Mouse (Mus musculus) layer of hippocampus, adult 2 months (tissue): Measurements from ENCODE around the gene Lrmda. TPM values are rescaled to one million over a fixed set of nuclear protein-coding genes. Genes with fewer than 3 reads are reported as not detected.
"Not testable (repeated sequence)": the region's sequence is repeated elsewhere in the genome, so short reads cannot be mapped to it uniquely, and the experiment has no call there.

Experiments used
- DNase-seq, 2 experiments: peaks; one replicate each; pipeline ENCODE4 v3.0.0; 2022; ENCODE audit warnings: low spot score in 2 of 2
- H3K27ac ChIP-seq: fragments of 200-600 bp; 2 replicates; pipeline ENCODE4 v1.8.1; 2022
- H3K4me3 ChIP-seq: fragments of 200-600 bp; 2 replicates; pipeline ENCODE4 v1.8.1; 2022; ENCODE audit warnings: mild to moderate bottlenecking
- CTCF ChIP-seq: fragments of 200-600 bp; conservative IDR thresholded peaks from 2 replicates; pipeline ENCODE4 v1.8.1; 2022; ENCODE audit warnings: antibody characterized with exemption, mild to moderate bottlenecking, moderate library complexity
- total RNA-seq, 2 experiments: library from RNA; stranded (reverse); gene quantifications; 2 replicates each; pipeline ENCODE4 v1.2.3; 2021

Gene Lrmda
- total RNA-seq, 2 experiments from 2014 or later = 0.87 to 1.5 TPM

DNA sequence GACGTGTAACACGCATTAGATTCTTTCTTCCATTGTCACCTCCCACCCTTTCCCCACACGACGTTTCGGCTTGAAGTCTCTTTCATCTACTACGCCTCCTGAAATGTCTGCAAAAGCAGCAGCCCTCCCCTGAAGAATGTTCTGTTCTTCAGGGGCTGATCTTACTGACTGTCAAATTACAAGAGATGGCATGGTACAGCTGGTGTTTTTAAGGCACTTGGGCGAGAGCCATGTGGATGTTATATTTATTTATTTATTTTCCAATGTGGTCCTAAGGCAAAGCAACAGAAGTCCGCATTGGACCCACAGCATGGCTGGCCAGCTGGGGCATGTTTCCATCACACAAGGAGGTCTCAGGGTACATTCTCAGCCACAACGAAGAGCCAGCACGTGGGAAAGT is 731.8 kb downstream of the Lrmda start:
- no peak overlapping the region for H3K4me3 ChIP-seq
- H3K27ac ChIP-seq = no peak overlapping the region
- TF ChIP-seq CTCF = no peak
- DNase-seq = peak; percentile 38 to 66

GRCm38 (mm10) chr14:22754633-22755032 is 735.1 kb downstream of the Lrmda start:
- TF ChIP-seq CTCF = no peak
- Histone ChIP-seq H3K4me3 (no peak overlapping the region), H3K27ac (no peak overlapping the region)
- no peak for DNase-seq

DNA sequence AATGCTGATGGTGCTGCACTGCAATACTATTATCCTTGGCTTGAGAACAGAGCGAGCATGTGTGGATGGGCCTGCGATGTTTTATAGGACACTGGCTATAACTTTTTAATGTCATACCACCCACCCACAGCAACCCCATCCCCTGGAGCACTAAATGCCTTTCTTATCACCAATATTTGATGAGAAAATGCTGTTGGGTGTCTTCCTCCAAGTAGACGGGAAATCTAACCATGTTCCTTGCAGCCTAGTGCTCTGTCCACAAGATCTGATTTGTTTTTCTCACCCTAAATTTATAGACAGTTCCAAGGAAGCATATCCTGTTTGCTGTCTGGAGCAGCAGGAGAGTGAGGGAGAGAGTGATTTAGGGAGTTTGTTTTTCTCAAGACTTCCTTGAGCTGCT is 738.0 kb downstream of the Lrmda start:
- no peak overlapping the region for H3K4me3 ChIP-seq
- no peak for TF ChIP-seq CTCF
- no peak for DNase-seq
- no peak overlapping the region for H3K27ac ChIP-seq

- no peak for DNase-seq
- H3K27ac ChIP-seq = no peak overlapping the region
- no peak for TF ChIP-seq CTCF
- H3K4me3 ChIP-seq = no peak overlapping the region
These were observed 739.7 kb downstream of the Lrmda start for GRCm38 (mm10) chr14:22759216-22759615.

- TF ChIP-seq CTCF = no peak
- H3K4me3 ChIP-seq = no peak overlapping the region
- H3K27ac ChIP-seq = peak overlapping the region; percentile 8; the same call in 1 of the 2 replicates
- no peak for DNase-seq
These were observed 740.2 kb downstream of the Lrmda start for GRCm38 (mm10) chr14:22759673-22760072.

DNA sequence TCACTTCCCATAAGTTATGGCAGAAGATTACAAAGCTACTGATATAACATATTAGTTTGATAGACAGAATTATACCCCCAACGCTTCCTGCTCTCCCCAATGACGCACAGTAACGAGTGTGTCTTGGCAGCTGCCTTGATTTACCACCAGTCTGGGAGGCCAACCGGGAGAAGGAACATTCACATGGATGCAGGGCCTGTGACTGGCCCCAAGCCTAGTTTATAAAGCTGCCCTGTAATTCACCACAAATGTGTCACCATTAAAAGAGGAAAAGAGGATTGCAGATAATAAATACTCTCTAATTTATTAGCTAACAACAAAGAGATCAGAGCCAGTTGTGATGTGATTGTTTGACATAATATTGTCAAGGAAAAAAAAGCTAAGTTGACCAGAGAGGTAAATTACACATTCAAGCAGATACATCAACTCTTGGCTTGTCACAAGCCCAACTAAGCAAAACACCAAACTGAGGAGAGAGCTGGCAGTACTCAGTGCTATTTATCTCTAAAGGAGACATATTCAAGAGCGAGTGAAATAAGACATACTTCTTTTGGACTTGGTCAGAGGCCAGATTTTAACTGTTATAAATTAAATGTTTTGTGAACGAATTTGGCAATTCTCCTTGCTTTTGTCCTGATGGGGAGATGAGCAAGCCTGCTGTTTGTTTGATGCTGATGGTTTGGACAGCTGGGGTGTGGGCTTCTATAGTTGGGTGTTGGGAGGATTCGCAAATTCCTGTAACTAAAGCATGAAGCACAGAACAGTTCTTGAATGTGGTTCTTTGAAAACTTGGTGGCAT is 740.9 kb downstream of the Lrmda start:
- H3K4me3 ChIP-seq = no peak overlapping the region
- TF ChIP-seq CTCF = no peak
- peak overlapping the region; percentile 8; the same call in 1 of the 2 replicates for H3K27ac ChIP-seq
- DNase-seq = peak; percentile 31 to 62

DNA sequence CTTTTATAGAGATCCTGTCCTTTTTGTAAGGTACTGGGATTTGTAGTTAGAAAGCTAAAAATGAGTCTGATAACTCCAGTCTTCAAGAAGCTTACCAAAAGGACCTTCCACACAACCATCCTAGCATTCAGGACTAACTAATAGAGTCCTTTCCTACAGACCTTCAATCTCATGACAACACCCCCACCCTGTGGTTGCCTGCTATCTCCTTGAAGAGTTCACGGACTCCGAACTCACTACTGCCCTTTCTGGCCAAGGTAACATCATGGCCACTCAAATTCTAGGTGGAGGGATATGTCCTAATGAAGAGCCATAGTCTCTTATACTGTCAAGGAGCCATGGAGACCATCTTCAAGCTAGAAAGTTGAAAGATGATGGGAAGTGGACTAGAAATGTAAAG is 762.2 kb downstream of the Lrmda start:
- TF ChIP-seq CTCF = peak; percentile 37
- no peak for DNase-seq
- Histone ChIP-seq H3K4me3 (no peak overlapping the region), H3K27ac (no peak overlapping the region)

- TF ChIP-seq CTCF = no peak
- Histone ChIP-seq H3K27ac (no peak overlapping the region), H3K4me3 (no peak overlapping the region)
- no peak for DNase-seq
These were observed 762.9 kb downstream of the Lrmda start for GRCm38 (mm10) chr14:22782365-22782764.

GRCm38 (mm10) chr14:22783211-22784161 is 764.0 kb downstream of the Lrmda start:
- no peak for TF ChIP-seq CTCF
- DNase-seq = no peak
- H3K4me3 ChIP-seq = no peak overlapping the region
- H3K27ac ChIP-seq = no peak overlapping the region

DNA sequence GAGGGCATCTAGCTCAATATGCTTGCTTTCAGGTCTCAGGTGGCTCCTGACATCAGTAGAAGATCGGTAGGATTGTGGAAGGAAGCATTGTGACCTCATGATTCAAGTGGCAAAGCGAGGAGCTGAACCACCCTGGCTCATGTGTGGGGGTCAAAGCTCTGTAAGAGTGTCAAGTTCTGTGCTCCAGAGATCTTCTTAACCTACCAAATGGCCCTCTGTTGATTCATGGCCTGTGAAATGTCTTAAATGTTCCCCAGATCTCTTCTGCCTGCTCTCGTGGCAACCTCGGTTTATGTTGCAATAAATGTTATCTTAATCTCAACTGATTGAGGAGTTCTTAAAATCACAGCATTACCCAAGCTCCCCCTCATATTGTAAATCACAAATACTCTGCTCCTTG is 780.5 kb downstream of the Lrmda start:
- no peak overlapping the region for H3K27ac ChIP-seq
- H3K4me3 ChIP-seq = no peak overlapping the region
- no peak for TF ChIP-seq CTCF
- no peak for DNase-seq

DNA sequence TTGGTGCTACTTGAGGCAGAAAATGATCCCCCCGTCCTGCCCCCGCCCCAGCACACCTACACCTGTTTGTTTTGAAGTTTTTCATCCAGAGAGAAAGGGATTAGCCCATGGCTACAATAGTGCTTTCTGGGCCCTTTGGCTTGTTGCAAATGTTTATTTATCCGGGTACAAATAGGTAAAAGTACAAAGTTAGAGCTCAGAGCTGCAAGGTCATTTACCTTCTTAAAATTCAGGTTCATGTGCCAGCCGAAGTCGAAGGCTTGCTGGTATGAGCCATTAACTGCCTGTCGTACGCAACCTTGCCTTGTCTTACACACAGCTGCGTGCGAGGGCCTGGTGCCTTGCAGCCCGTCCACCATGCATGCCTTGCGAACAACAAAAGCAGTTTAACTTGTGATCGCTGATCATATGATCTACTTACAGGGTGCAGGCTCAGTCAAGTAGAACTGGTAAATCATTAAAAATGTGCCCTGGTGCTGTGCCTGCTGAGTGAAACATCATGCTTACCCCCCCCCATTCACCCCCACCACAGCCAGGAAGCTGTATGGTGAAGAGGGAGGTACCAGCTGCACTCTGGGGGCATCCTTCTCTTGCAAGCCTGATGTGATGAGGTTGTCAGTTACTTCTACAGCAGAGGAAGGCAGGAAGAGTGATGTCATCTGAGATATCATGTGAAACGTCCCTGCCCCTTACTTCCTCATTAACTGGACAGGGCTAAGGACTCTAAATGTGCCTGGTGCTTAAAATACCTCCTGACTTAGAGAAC is 781.5 kb downstream of the Lrmda start:
- DNase-seq = no peak
- Histone ChIP-seq H3K27ac (no peak overlapping the region), H3K4me3 (no peak overlapping the region)

GRCm38 (mm10) chr14:22801714-22802113 is 782.2 kb downstream of the Lrmda start:
- not testable (repeated sequence) for DNase-seq, H3K27ac ChIP-seq, H3K4me3 ChIP-seq

More for the DNA sequence above, 781.5 kb downstream of the Lrmda start:
- no peak for TF ChIP-seq CTCF

DNA sequence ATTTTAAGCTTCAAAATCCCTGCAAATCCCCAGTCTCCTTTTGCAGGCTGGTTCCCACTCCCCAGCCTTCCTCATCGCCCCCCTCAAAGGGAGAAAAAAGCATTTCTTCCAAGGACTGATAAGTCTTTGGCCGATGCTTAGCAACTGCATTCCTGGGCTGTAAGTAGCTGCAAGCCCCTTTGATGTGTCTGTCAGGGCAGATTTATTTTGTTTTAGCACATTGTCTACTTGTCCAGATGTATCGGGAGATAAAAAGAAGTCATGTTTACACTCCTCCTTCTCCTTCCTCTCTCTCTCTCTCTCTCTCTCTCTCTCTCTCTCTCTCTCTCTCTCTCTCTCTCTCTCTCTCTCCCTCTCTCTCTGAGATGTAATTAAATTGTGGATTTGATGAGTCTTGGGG is 787.8 kb downstream of the Lrmda start:
- no peak for DNase-seq
- Histone ChIP-seq H3K4me3 (no peak overlapping the region), H3K27ac (no peak overlapping the region)
- no peak for TF ChIP-seq CTCF
